14 mouse cellular contexts compared by ENCODE assay signal in the genomic region with DNA sequence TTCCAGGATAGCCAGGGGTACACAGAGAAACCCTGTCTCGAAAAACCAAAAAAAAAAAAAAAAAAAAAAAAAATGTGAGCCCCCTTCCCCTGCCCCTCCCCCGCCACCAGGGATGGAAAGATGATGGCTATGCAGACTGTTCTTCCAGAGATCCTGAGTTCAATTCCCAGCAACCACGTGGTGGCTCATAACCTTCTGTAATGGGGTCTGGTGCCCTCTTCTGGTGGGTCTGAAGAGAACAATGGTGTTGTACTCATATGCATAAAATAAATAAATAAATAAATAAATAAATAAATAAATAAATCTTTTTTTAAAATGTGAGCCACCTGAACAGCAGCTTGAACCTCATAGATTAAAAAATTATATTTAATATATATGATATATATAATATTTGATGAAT. TPM values are rescaled to one million over a fixed set of nuclear protein-coding genes. Genes with fewer than 3 reads are reported as not detected.
DNase-seq lines count a peak whose midpoint lies in the region; ATAC-seq and TF ChIP-seq lines count a peak whose summit lies in the region.
"Not testable (repeated sequence)": the region's sequence is repeated elsewhere in the genome, so short reads cannot be mapped to it uniquely, and the experiment has no call there.
"Had no signal": no experiment of that assay in that cellular context is flagged by ENCODE, and none has a peak within 500 bp of the region (broad histone marks: within the 10 kb centered on the region; RNA-seq: fewer than 3 reads in every experiment).

No protein-coding gene starts in this region.

- not testable (repeated sequence) for H3K4me1 ChIP-seq in forebrain, postnatal 0 days (ENCODE audit: insufficient read depth); hindbrain, postnatal 0 days (ENCODE audit: insufficient read depth, low read length); lung, embryonic 14.5 days (ENCODE audit: insufficient read depth)

- not testable (repeated sequence) for H3K27me3 ChIP-seq in forebrain, postnatal 0 days (ENCODE audit: insufficient read depth, low read length); hindbrain, postnatal 0 days (ENCODE audit: insufficient read depth, low read length)
- peaks cover 13% of the 10 kb centered on the region; the same call in 1 of the 2 replicates for H3K27me3 ChIP-seq in lung, embryonic 14.5 days (ENCODE audit: insufficient read depth, low read length)

- peak; percentile 30 for DNase-seq in CD4-positive helper T cell, adult 2 months (ENCODE audit: low read depth, low spot score)
- peak; percentile 66 for DNase-seq in R1 (ENCODE audit: low read depth, low spot score)
- DNase-seq in forebrain, postnatal 0 days; hindbrain, postnatal 0 days (ENCODE audit: low spot score); layer of hippocampus, adult 2 months (ENCODE audit: low spot score in 2 of 2): not testable (repeated sequence)
- DNase-seq in lung, embryonic 14.5 days = peak; percentile 14
- DNase-seq in retina, postnatal 1 day = peak; percentile 46
- DNase-seq in thymus, postnatal 4 days = peak; percentile 30

- H3K36me3 ChIP-seq in forebrain, postnatal 0 days (ENCODE audit: insufficient read depth); hindbrain, postnatal 0 days (ENCODE audit: insufficient read depth, low read length); lung, embryonic 14.5 days (ENCODE audit: insufficient read depth): not testable (repeated sequence)

- 51% methylated on average over 2 of the region's 3 CpGs for WGBS in forebrain, postnatal 0 days
- 58% methylated on average over 2 of the region's 3 CpGs for WGBS in hindbrain, postnatal 0 days
- whole genome bisulfite sequencing in lung, embryonic 14.5 days = 57% methylated on average over 2 of the region's 3 CpGs

- not testable (repeated sequence) for H3K9me3 ChIP-seq in forebrain, postnatal 0 days (ENCODE audit: low read length); hindbrain, postnatal 0 days (ENCODE audit: low read length); lung, embryonic 14.5 days (ENCODE audit: low read depth, low read length)

- 0 out of 2 replicates have a peak, but pooled peaks have one; percentile 14 for TF ChIP-seq CTCF in forebrain, postnatal 0 days (IDR thresholded peaks at IDR 0.05; ENCODE audit: low read depth)
- TF ChIP-seq CTCF in hindbrain, postnatal 0 days (IDR thresholded peaks at IDR 0.05; ENCODE audit: low read depth) = peak; percentile 26
- TF ChIP-seq CTCF in layer of hippocampus, adult 2 months (conservative IDR thresholded peaks at IDR 0.05) = peak; percentile 51
- TF ChIP-seq CTCF in lung, embryonic 14.5 days (IDR thresholded peaks at IDR 0.05; ENCODE audit: low read depth) = not testable (repeated sequence)

- H3K4me3 ChIP-seq in forebrain, postnatal 0 days (ENCODE audit: low read depth, low read length); hindbrain, postnatal 0 days (ENCODE audit: low read length); layer of hippocampus, adult 2 months; lung, embryonic 14.5 days (ENCODE audit: low read depth, low read length): not testable (repeated sequence)

- not testable (repeated sequence) for ATAC-seq in forebrain, postnatal 0 days; hindbrain, postnatal 0 days; lung, embryonic 14.5 days (ENCODE audit: insufficient read depth)

- not testable (repeated sequence) for H3K4me2 ChIP-seq in forebrain, postnatal 0 days (ENCODE audit: low read depth); hindbrain, postnatal 0 days (ENCODE audit: low read depth, low read length); lung, embryonic 14.5 days

- not testable (repeated sequence) for H3K27ac ChIP-seq in forebrain, postnatal 0 days (ENCODE audit: low read depth, low read length); hindbrain, postnatal 0 days; layer of hippocampus, adult 2 months; lung, embryonic 14.5 days (ENCODE audit: low read depth)

- H3K9ac ChIP-seq in forebrain, postnatal 0 days; hindbrain, postnatal 0 days (replicated peaks; ENCODE audit: low read length); lung, embryonic 14.5 days: not testable (repeated sequence)

RNA-seq across cellular contexts. Expression of gene Dnajc7, which starts 35.6 kb away (rescaled TPM):
- total RNA-seq in forebrain, postnatal 0 days (2014; rRNA removed) = 104 and 111 TPM in 2 replicates
- 232 and 248 TPM in 2 replicates for polyA plus RNA-seq in forebrain, postnatal 0 days (2015; fragmentation: Nextera tagmentation; extraction: Ambion mirVana)
- 64.6 and 73.8 TPM in 2 replicates for total RNA-seq in hindbrain, postnatal 0 days (2014; rRNA removed)
- polyA plus RNA-seq in hindbrain, postnatal 0 days (2015; fragmentation: Nextera tagmentation; extraction: Ambion mirVana) = 237 and 246 TPM in 2 replicates
- 100 to 1,000 TPM; 242 to 257 TPM for total RNA-seq in layer of hippocampus, adult 2 months (2021)
- polyA plus RNA-seq in lung, embryonic 14.5 days (2014; fragmentation: Nextera tagmentation; extraction: Ambion mirVana) = 71.6 and 79.4 TPM in 2 replicates

RNA-seq across cellular contexts. Expression of gene Nkiras2, which starts 36.5 kb away (rescaled TPM):
- 83.0 and 100 TPM in 2 replicates for total RNA-seq in forebrain, postnatal 0 days (2014; rRNA removed)
- 81.1 and 81.4 TPM in 2 replicates for polyA plus RNA-seq in forebrain, postnatal 0 days (2015; fragmentation: Nextera tagmentation; extraction: Ambion mirVana)
- total RNA-seq in hindbrain, postnatal 0 days (2014; rRNA removed) = 125 and 131 TPM in 2 replicates
- 77.5 and 82.1 TPM in 2 replicates for polyA plus RNA-seq in hindbrain, postnatal 0 days (2015; fragmentation: Nextera tagmentation; extraction: Ambion mirVana)
- total RNA-seq in layer of hippocampus, adult 2 months (2021) = 10 to 100 TPM; 11.8 to 13.1 TPM
- polyA plus RNA-seq in lung, embryonic 14.5 days (2014; fragmentation: Nextera tagmentation; extraction: Ambion mirVana) = 60.3 and 65.4 TPM in 2 replicates

RNA-seq across cellular contexts. Expression of gene Zfp385c, which starts 36.7 kb away (rescaled TPM):
- 1.7 and 2.0 TPM in 2 replicates for total RNA-seq in forebrain, postnatal 0 days (2014; rRNA removed)
- 0.40 and 1.0 TPM in 2 replicates for polyA plus RNA-seq in forebrain, postnatal 0 days (2015; fragmentation: Nextera tagmentation; extraction: Ambion mirVana)
- total RNA-seq in hindbrain, postnatal 0 days (2014; rRNA removed) = 9.8 and 13.0 TPM in 2 replicates
- 10.0 and 11.3 TPM in 2 replicates for polyA plus RNA-seq in hindbrain, postnatal 0 days (2015; fragmentation: Nextera tagmentation; extraction: Ambion mirVana)
- under 1 TPM; 0.20 to 0.67 TPM for total RNA-seq in layer of hippocampus, adult 2 months (2021)
- not detected in 2 replicates for polyA plus RNA-seq in lung, embryonic 14.5 days (2014; fragmentation: Nextera tagmentation; extraction: Ambion mirVana)
- total RNA-seq: adrenal gland, postnatal 14 days; common myeloid progenitor, adult 5-6 weeks; megakaryocyte, adult 5-6 weeks had no signal
- polyA plus RNA-seq: erythroblast, embryonic 14.5 days; forebrain, embryonic 11.5 days; liver, embryonic 13.5 days had no signal

RNA-seq across cellular contexts. Expression of gene Dhx58, which starts 48.5 kb away (rescaled TPM):
- 0.69 and 2.3 TPM in 2 replicates for total RNA-seq in forebrain, postnatal 0 days (2014; rRNA removed)
- polyA plus RNA-seq in forebrain, postnatal 0 days (2015; fragmentation: Nextera tagmentation; extraction: Ambion mirVana) = 1.0 and 1.5 TPM in 2 replicates
- total RNA-seq in hindbrain, postnatal 0 days (2014; rRNA removed) = 0.61 and 1.2 TPM in 2 replicates
- polyA plus RNA-seq in hindbrain, postnatal 0 days (2015; fragmentation: Nextera tagmentation; extraction: Ambion mirVana) = 2.7 and 3.1 TPM in 2 replicates
- total RNA-seq in layer of hippocampus, adult 2 months (2021) = 1 to 10 TPM; 1.6 to 2.3 TPM
- polyA plus RNA-seq in lung, embryonic 14.5 days (2014; fragmentation: Nextera tagmentation; extraction: Ambion mirVana) = 3.1 and 3.3 TPM in 2 replicates

RNA-seq across cellular contexts. Expression of gene Kat2a, which starts 56.7 kb away (rescaled TPM):
- total RNA-seq in forebrain, postnatal 0 days (2014; rRNA removed) = 41.9 and 42.8 TPM in 2 replicates
- polyA plus RNA-seq in forebrain, postnatal 0 days (2015; fragmentation: Nextera tagmentation; extraction: Ambion mirVana) = 59.9 and 67.0 TPM in 2 replicates
- total RNA-seq in hindbrain, postnatal 0 days (2014; rRNA removed) = 62.6 and 63.3 TPM in 2 replicates
- 56.0 and 61.7 TPM in 2 replicates for polyA plus RNA-seq in hindbrain, postnatal 0 days (2015; fragmentation: Nextera tagmentation; extraction: Ambion mirVana)
- total RNA-seq in layer of hippocampus, adult 2 months (2021) = 10 to 100 TPM; 55.4 to 57.8 TPM
- polyA plus RNA-seq in lung, embryonic 14.5 days (2014; fragmentation: Nextera tagmentation; extraction: Ambion mirVana) = 68.9 and 73.6 TPM in 2 replicates
